Mouse (Mus musculus) B cell, adult 2 months (primary cell): Measurements from ENCODE around the gene Gm6899.

Experiments used
- DNase-seq, 2 experiments: peaks; one replicate each; pipeline ENCODE4 v3.0.0; 2022

The Gm6899 gene

GRCm38 (mm10) chr11:26593061-26594059 is at the start of gene Gm6899, which contains the start of gene Vrk2:
Gm6899 (plus strand) TSS chr11:26593241.
Vrk2 (minus strand) TSS chr11:26593999.
- DNase-seq: peak; percentile 85

GRCm38 (mm10) chr11:26551551-26551950 is 41.5 kb upstream of the Gm6899 start:
- no peak for DNase-seq

GRCm38 (mm10) chr11:26585409-26586366 is 7.4 kb upstream of the Gm6899 start:
- peak; percentile 48 to 53 for DNase-seq

- DNase-seq: peak; percentile 55 to 60
These were observed 6.5 kb upstream of the Gm6899 start for GRCm38 (mm10) chr11:26586367-26587183.

- DNase-seq: no peak
These were observed 5.9 kb upstream of the Gm6899 start for GRCm38 (mm10) chr11:26587184-26587524.

- peak in 1 of 2 experiments; percentile 6 for DNase-seq
These were observed 517 bp upstream of the Gm6899 start for GRCm38 (mm10) chr11:26592395-26593053.

GRCm38 (mm10) chr11:26594487-26594886 is 1.4 kb downstream of the Gm6899 start:
- DNase-seq: no peak

GRCm38 (mm10) chr11:26596186-26596585 is 3.1 kb downstream of the Gm6899 start:
- DNase-seq: no peak

- DNase-seq: no peak
These were observed 4.1 kb downstream of the Gm6899 start for GRCm38 (mm10) chr11:26597145-26597544.

GRCm38 (mm10) chr11:26597761-26598160 is 4.7 kb downstream of the Gm6899 start:
- no peak for DNase-seq

- DNase-seq: no peak
These were observed 5.8 kb downstream of the Gm6899 start for GRCm38 (mm10) chr11:26598876-26599275.

- peak; percentile 18 to 22 for DNase-seq
These were observed 7.7 kb downstream of the Gm6899 start for GRCm38 (mm10) chr11:26600692-26601091.

- no peak for DNase-seq
These were observed 8.6 kb downstream of the Gm6899 start for GRCm38 (mm10) chr11:26601571-26602175.

- DNase-seq: peak; percentile 45 to 61
These were observed 11.1 kb downstream of the Gm6899 start for GRCm38 (mm10) chr11:26604061-26604655.

GRCm38 (mm10) chr11:26608795-26609194 is 15.8 kb downstream of the Gm6899 start:
- no peak for DNase-seq

GRCm38 (mm10) chr11:26618475-26619223 is 25.6 kb downstream of the Gm6899 start:
- DNase-seq: no peak

GRCm38 (mm10) chr11:26622727-26623126 is 29.7 kb downstream of the Gm6899 start:
- DNase-seq: no peak

GRCm38 (mm10) chr11:26636239-26636638 is 43.2 kb downstream of the Gm6899 start:
- DNase-seq: no peak

- DNase-seq: peak; percentile 62 to 68
These were observed 47.3 kb downstream of the Gm6899 start for GRCm38 (mm10) chr11:26640314-26640785.

- DNase-seq: no peak
These were observed 49.1 kb downstream of the Gm6899 start for GRCm38 (mm10) chr11:26642141-26642540.
